33 mouse cellular contexts compared by ENCODE assay signal in genomic region chr4:40053391-40053790, GRCm38 (mm10).
"Had no signal": no experiment of that assay in that cellular context is flagged by ENCODE, and none has a peak within 500 bp of the region (broad histone marks: within the 10 kb centered on the region; RNA-seq: fewer than 3 reads in every experiment).

No protein-coding gene starts in this region.

- ATAC-seq: hindbrain, embryonic 16.5 days; hindbrain, postnatal 0 days; inflammation-experienced regulatory T-cells, adult 6 months; intestine, embryonic 15.5 days; intestine, embryonic 16.5 days; intestine, postnatal 0 days had no signal

- H3K9me3 ChIP-seq: heart, embryonic 13.5 days; heart, embryonic 15.5 days; hindbrain, embryonic 12.5 days; hindbrain, embryonic 13.5 days; hindbrain, embryonic 15.5 days; intestine, embryonic 15.5 days; kidney, embryonic 15.5 days had no signal

- H3K27ac ChIP-seq: heart, embryonic 13.5 days; heart, embryonic 15.5 days; hindbrain, embryonic 10.5 days; hindbrain, embryonic 12.5 days; hindbrain, embryonic 13.5 days; hindbrain, embryonic 14.5 days; hindbrain, embryonic 15.5 days; hindbrain, postnatal 0 days; intestine, embryonic 15.5 days; kidney, embryonic 15.5 days; kidney, postnatal 0 days; layer of hippocampus, adult 2 months; left cerebral cortex, adult 2 months had no signal

- H3K4me3 ChIP-seq: heart, embryonic 13.5 days; heart, embryonic 15.5 days; hindbrain, embryonic 10.5 days; hindbrain, embryonic 12.5 days; hindbrain, embryonic 13.5 days; hindbrain, embryonic 15.5 days; intestine, embryonic 15.5 days; kidney, embryonic 15.5 days; layer of hippocampus, adult 2 months; left cerebral cortex, adult 2 months had no signal

- H3K4me1 ChIP-seq: heart, embryonic 13.5 days; heart, embryonic 15.5 days; hindbrain, embryonic 10.5 days; hindbrain, embryonic 12.5 days; intestine, embryonic 15.5 days had no signal

- H3K36me3 ChIP-seq: heart, embryonic 13.5 days; heart, embryonic 15.5 days; hindbrain, embryonic 10.5 days; hindbrain, embryonic 12.5 days; hindbrain, embryonic 13.5 days; hindbrain, embryonic 15.5 days; intestine, embryonic 15.5 days; kidney, embryonic 15.5 days had no signal

- DNase-seq: heart, postnatal 10 days; heart, postnatal 14 days; heart, postnatal 36 days; heart, postnatal 4 days; kidney, adult 11 months; kidney, adult 18-20 months; kidney, adult 2 months; kidney, adult 8-10 months; kidney, adult 9 months; kidney, postnatal 10 days; kidney, postnatal 14 days; kidney, postnatal 25 days; kidney, postnatal 36 days; kidney, postnatal 4 days; layer of hippocampus, adult 9-11 months; layer of hippocampus, postnatal 36 days had no signal

- H3K4me2 ChIP-seq: heart, embryonic 13.5 days; heart, embryonic 15.5 days; hindbrain, embryonic 12.5 days; hindbrain, embryonic 13.5 days; hindbrain, embryonic 14.5 days; hindbrain, embryonic 15.5 days; intestine, embryonic 15.5 days; kidney, embryonic 15.5 days had no signal

- H3K27me3 ChIP-seq: heart, embryonic 13.5 days; heart, embryonic 15.5 days; hindbrain, embryonic 12.5 days; hindbrain, embryonic 13.5 days; hindbrain, embryonic 15.5 days; intestine, embryonic 15.5 days; kidney, embryonic 15.5 days had no signal

- H3K9ac ChIP-seq: heart, embryonic 13.5 days; heart, embryonic 15.5 days; hindbrain, embryonic 12.5 days; hindbrain, embryonic 13.5 days; hindbrain, embryonic 14.5 days; hindbrain, embryonic 15.5 days; intestine, embryonic 15.5 days; kidney, embryonic 15.5 days had no signal
